Mouse (Mus musculus) hematopoietic stem cell, adult 5-6 weeks (primary cell): ENCODE results near the gene Mettl22. TPM values are rescaled to one million over a fixed set of nuclear protein-coding genes. Genes with fewer than 3 reads are reported as not detected.

Experiments
- ATAC-seq, 2 experiments: fragments of 125-278 bp in 1 of 2; replicated peaks in 1 of 2; 2 replicates each; pipeline ENCODE4 v1.8.0; 2016 to 2017; ENCODE audit warnings: inconsistent platforms in 2 of 2, mild to moderate bottlenecking in 2 of 2, moderate number of reproducible peaks in 2 of 2, low read depth in 1 of 2, moderate TSS enrichment in 1 of 2; ENCODE audit not compliant: low FRiP score in 2 of 2, poor library complexity in 2 of 2, severe bottlenecking in 2 of 2, insufficient read depth in 1 of 2, low TSS enrichment in 1 of 2
- total RNA-seq: library from RNA; stranded (forward); fragments of 172-1452, 232-1000 nt; gene quantifications from 2 replicates; pipeline ENCODE4 v1.2.3, GENCODE M21; 2017

Mettl22 gene
- 14.8 and 40.5 TPM in 2 replicates for total RNA-seq

DNA sequence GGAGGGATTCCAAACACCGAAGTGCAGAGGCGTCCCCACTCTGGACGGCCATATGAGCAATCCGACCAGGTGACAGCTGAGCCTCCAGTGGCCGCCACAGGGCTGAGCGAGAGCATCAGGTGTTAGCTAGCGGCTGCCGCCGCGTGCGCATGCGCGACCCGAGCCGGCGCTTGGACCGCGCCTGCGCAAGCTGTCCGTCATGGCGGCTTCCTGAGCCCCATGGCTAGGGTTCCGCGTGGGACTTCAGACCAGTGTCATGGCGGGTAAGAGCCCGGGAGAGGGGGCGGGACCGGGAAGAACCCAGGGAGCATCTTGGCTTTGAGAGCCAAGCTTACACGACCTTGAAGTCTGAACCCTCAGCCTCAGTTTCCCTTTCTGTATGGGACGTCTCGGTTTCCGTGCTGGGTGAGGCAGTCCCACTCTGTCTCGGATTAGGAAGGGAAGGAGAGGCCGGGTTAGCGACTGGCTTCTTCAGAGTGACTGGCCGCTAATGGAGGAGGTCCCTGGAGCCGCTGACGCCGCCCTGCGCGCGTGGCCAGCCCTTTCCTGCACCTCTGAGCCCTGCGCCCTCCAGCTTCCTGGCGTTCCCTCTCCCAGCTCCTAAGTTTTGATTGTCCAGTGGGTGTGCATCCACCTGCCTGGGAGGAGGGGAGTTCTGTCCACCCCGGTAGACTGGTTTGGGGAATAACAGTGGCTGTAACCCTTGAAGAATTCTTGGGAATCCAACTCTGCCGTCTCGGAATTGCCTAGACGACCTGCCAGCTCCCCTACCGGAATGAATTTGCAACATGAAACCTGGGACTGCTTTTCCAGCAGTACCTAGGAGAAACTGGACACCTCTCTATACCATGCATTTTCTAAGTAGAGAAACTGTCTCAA lies at the start of gene Mettl22:
Mettl22 (plus strand) TSS at position 186 of the 879 bp plus-strand sequence.
- peak; percentile 88 to 91 for ATAC-seq

GRCm38 (mm10) chr16:8420842-8421241 lies 49.7 kb upstream of the Mettl22 start:
- ATAC-seq, result no peak

DNA sequence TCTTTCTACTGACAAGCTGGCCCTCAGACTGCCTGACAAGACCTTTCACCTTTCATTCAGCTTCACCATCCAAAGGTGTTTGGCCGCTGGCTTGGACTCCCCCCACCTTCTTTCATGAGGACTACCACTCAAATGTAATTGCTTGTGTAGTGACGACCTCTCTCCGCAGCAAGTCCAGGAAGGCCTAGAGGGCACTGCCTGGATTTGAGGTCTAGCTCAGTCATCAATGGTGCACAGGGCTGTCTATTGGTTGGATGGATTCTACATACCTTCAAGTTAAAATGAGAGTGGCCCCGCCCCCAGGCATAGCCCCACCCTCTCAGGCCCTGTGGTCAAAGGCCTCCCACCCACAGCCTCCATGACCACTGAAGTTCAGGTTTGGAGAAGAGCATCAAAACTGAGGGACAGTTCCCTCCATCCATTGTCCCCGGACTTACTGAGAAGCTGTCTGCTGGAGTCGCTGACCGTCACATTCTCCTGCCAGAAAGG lies 46.9 kb upstream of the Mettl22 start:
- no peak for ATAC-seq

GRCm38 (mm10) chr16:8424161-8424970 lies 46.2 kb upstream of the Mettl22 start:
- ATAC-seq, result no peak

- ATAC-seq, result peak in 1 of 2 experiments; percentile 17; a peak in 1 of 4 replicates
These were observed 45.6 kb upstream of the Mettl22 start, which contains the start of gene Tmem114 for GRCm38 (mm10) chr16:8424971-8425330. Gene Tmem114 (minus strand): TSS chr16:8425136.

GRCm38 (mm10) chr16:8425736-8426135 lies 44.9 kb upstream of the Mettl22 start:
- ATAC-seq, result no peak

DNA sequence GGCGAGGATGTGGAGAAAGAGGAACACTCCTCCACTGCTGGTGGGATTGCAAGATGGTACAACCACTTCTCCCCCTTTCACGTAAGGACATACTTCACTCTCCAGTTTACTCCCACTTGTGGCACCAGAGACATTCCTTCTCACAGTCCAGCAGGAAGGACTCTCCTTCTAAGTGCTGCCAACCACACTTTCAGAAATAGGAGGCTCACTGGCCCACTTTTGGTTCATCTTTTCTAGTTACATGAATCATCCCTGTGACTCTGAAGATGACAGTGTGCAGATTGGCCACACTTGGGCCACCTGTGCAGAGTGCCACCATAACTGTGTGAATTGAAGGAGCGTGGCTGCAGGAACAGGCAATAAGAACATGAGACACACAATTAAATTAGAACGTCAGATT lies 41.1 kb upstream of the Mettl22 start:
- ATAC-seq, result no peak

- no peak for ATAC-seq
These were observed 38.0 kb upstream of the Mettl22 start for GRCm38 (mm10) chr16:8432616-8433015.

- no peak for ATAC-seq
These were observed 25.7 kb upstream of the Mettl22 start for GRCm38 (mm10) chr16:8444911-8445310.

- ATAC-seq, result no peak
These were observed 24.3 kb upstream of the Mettl22 start for GRCm38 (mm10) chr16:8446256-8446655.

DNA sequence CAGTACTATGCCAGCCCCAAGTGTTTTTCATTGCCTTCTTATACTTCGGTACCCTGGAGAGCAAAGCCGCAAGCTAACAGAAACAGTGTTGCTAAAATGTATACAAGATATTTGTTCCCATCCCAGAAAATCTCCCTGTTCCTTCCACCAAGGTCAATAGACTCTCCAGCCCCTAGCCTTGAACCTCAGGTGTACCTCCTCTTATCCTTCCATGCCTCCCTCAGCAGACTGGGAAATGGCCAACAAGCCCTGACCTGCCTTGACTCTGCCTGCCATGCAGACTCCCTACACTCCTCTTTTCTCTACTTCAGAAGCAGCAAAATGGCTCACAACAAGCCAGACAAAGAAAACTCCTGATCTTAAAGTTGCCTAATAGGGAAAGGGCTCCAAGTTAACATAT lies 17.3 kb upstream of the Mettl22 start:
- ATAC-seq, result no peak

- peak; percentile 90 to 95 for ATAC-seq
These were observed 15.4 kb upstream of the Mettl22 start for GRCm38 (mm10) chr16:8455221-8455620.

- ATAC-seq, result no peak
These were observed 12.2 kb upstream of the Mettl22 start for GRCm38 (mm10) chr16:8458391-8458790.

- ATAC-seq, result peak; percentile 62 to 89; a peak in 3 of 4 replicates
These were observed 11.5 kb upstream of the Mettl22 start for GRCm38 (mm10) chr16:8459098-8459497.

- ATAC-seq, result no peak
These were observed 456 bp upstream of the Mettl22 start for GRCm38 (mm10) chr16:8470132-8470531.

GRCm38 (mm10) chr16:8487396-8488005 lies 16.9 kb downstream of the Mettl22 start:
- no peak for ATAC-seq

DNA sequence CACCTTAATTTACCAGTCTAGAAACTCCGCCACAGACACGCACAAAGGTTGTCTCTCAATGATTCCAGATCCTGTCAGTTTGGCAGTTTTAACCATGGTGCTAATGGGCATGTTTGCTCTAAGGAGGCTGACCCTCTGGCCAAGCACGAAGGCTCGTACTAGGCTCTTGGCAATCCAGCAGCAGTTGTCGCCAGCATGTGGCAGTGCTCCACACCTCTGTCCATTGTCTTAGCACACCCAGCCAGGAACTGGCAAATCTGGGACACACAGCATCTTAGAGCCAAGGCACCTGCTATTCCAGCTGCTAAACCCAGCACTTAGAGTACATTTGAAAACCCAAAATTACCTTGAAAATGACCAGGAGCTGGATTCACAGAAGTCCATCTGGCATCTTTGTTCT lies 18.8 kb downstream of the Mettl22 start:
- ATAC-seq, result no peak
